Mouse (Mus musculus) spleen, adult 2 months (tissue): Measurements from ENCODE around the gene Mx1.

Experiments
- CTCF ChIP-seq: fragments of 200-500 bp; IDR thresholded peaks from 2 replicates; pipeline ENCODE4 v1.5.1; 2011; ENCODE audit warnings: mild to moderate bottlenecking, inconsistent platforms; ENCODE audit not compliant: insufficient read depth, insufficient read length, insufficient replicate concordance; ENCODE audit errors: extremely low read depth
- POLR2A ChIP-seq: fragments of 200-500 bp; IDR thresholded peaks from 2 replicates; pipeline ENCODE4 v1.6.1; 2011; ENCODE audit warnings: low read depth, low read length, inconsistent platforms

DNA sequence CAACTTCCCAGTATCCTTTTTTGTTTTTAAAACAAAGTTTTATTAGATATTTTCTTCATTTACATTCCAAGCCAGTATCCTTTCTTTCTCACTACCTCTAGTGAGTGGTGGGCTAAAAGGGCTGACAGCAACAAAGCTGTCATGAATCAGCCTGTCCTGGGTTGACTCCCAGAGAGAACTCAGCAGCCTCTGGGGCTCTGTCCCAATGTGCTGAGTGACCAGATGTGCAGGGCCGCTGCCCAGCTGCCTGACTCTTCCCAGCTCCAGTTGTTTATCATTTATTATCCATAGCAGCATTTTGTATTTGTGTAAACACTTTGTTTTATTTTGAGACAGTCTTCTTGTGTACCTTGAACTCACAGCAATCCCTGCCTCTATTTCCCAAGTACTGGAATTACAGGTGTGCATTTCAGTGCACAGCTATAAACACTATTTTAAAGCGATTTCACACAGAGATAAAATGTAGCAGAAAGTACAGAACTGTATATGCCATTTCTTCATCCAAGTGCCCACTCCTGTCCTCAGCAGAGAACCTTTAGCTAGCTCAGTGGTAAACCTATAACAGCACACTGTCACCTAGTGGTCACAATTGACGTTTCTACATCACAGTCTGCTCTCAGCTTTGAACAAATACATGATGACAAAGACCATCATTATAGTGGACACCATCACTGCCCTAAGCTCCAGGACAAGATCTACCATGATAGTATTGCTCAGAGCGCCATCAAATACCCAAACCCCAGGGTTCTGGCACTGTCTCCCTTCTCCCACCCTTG, 3.7 kb upstream of the Mx1 start:
- TF ChIP-seq CTCF (peak; percentile 10; the same call in 1 of the 2 replicates), POLR2A (no peak)
